Mouse (Mus musculus) liver, postnatal 0 days (tissue): ENCODE results near the gene Lrig1. TPM values are rescaled to one million over a fixed set of nuclear protein-coding genes. Genes with fewer than 3 reads are reported as not detected.

Experiments
- ATAC-seq: fragments of 200-750 bp; cut with Nextera tagmentation; 2 replicates; pipeline ENCODE4 v1.8.0; 2017; ENCODE audit warnings: mild to moderate bottlenecking, moderate library complexity
- DNase-seq: peaks from one replicate; pipeline ENCODE4 v3.0.0-alpha.2; 2016
- H3K27ac ChIP-seq: fragments of 300-500 bp; sonication (generic); 2 replicates; pipeline ENCODE4 v1.5.1; 2014; ENCODE audit warnings: antibody characterized with exemption, moderate library complexity, mild to moderate bottlenecking, low read depth
- H3K27me3 ChIP-seq: fragments of 300-500 bp; sonication (generic); 2 replicates; pipeline ENCODE4 v1.6.1; 2014; ENCODE audit warnings: low read length, control low read depth, mixed read lengths; ENCODE audit not compliant: insufficient read depth
- H3K36me3 ChIP-seq: fragments of 300-500 bp; sonication (generic); replicated peaks from 2 replicates; pipeline ENCODE4 v1.6.1; 2014; ENCODE audit warnings: mild to moderate bottlenecking, control low read depth, low read length, moderate library complexity, mixed read lengths; ENCODE audit not compliant: insufficient read depth
- H3K4me1 ChIP-seq: fragments of 300-500 bp; sonication (generic); 2 replicates; pipeline ENCODE4 v1.6.1; 2014; ENCODE audit warnings: antibody characterized with exemption, mild to moderate bottlenecking, control low read depth; ENCODE audit not compliant: insufficient read depth
- H3K4me2 ChIP-seq: fragments of 300-500 bp; sonication (generic); 2 replicates; pipeline ENCODE4 v1.6.1; 2014; ENCODE audit warnings: low read depth, mild to moderate bottlenecking, low read length, moderate library complexity, mixed read lengths
- H3K4me3 ChIP-seq: fragments of 300-500 bp; sonication (generic); 2 replicates; pipeline ENCODE4 v1.5.1; 2014; ENCODE audit warnings: low read depth, low read length
- H3K9ac ChIP-seq: fragments of 300-500 bp; sonication (generic); replicated peaks from 2 replicates; pipeline ENCODE4 v1.6.1; 2014; ENCODE audit warnings: mild to moderate bottlenecking, moderate library complexity
- H3K9me3 ChIP-seq: fragments of 300-500 bp; sonication (generic); 2 replicates; pipeline ENCODE4 v1.6.1; 2016; ENCODE audit warnings: mild to moderate bottlenecking, control low read depth, low read length, mixed read lengths
- CTCF ChIP-seq: sonication (generic); IDR thresholded peaks from 2 replicates; pipeline ENCODE4 v1.5.1; 2016; ENCODE audit warnings: antibody characterized with exemption, low read depth
- EP300 ChIP-seq: IDR thresholded peaks from 2 replicates; pipeline ENCODE4 v1.6.1; 2016; ENCODE audit warnings: antibody characterized with exemption, low read depth, mild to moderate bottlenecking
- WGBS: fragments of 180-500 bp; shearing (Covaris S2); extraction: QIAGEN DNeasy Blood & Tissue Kit; methylation state at CpG from one replicate; pipeline ENCODE4 v1.1.7; 2014; ENCODE audit not compliant: insufficient replicate concordance; 5-methylcytosine and 5-hydroxymethylcytosine counted together
- polyA plus RNA-seq: library from polyadenylated mRNA; unstranded; fragments of >200 nt; fragmentation: Nextera tagmentation; extraction: Ambion mirVana; gene quantifications from 2 replicates; pipeline ENCODE4 v1.2.1, GENCODE M21; 2015

Gene Lrig1
- polyA plus RNA-seq, 1 experiment from 2014 or later, result 2.5 TPM

- WGBS, result 54% methylated on average over 4 of the region's 4 CpGs
- Histone ChIP-seq H3K4me2 (0 out of 2 replicates have a peak overlapping the region, but pooled peaks have one; percentile 9), H3K4me3 (no peak overlapping the region), H3K36me3 (no peaks in the 10 kb centered on the region), H3K9ac (no peak overlapping the region), H3K4me1 (peaks cover 7% of the 10 kb centered on the region; the same call in 1 of the 2 replicates), H3K27me3 (no peaks in the 10 kb centered on the region), H3K27ac (no peak overlapping the region), H3K9me3 (no peaks in the 10 kb centered on the region)
- TF ChIP-seq EP300 (0 out of 2 replicates have a peak, but pooled peaks have one; percentile 8), CTCF (no peak)
- ATAC-seq, result peak; percentile 67
- no peak for DNase-seq
Measured at GRCm38 (mm10) chr6:94634274-94634673, 65.7 kb downstream of the Lrig1 start.

- no peak for TF ChIP-seq EP300
- Histone ChIP-seq H3K4me1 (peaks cover 2% of the 10 kb centered on the region; the same call in 1 of the 2 replicates), H3K27ac (no peak overlapping the region), H3K27me3 (no peaks in the 10 kb centered on the region), H3K36me3 (no peaks in the 10 kb centered on the region), H3K4me3 (no peak overlapping the region), H3K4me2 (no peak overlapping the region), H3K9ac (no peak overlapping the region), H3K9me3 (no peaks in the 10 kb centered on the region)
- DNase-seq (no peak), ATAC-seq (no peak)
- 84% methylated on average over 6 of the region's 6 CpGs for WGBS
Measured at GRCm38 (mm10) chr6:94631779-94632082, 68.2 kb downstream of the Lrig1 start.

GRCm38 (mm10) chr6:94631051-94631778 lies 68.7 kb downstream of the Lrig1 start:
- Histone ChIP-seq H3K36me3 (no peaks in the 10 kb centered on the region), H3K27me3 (no peaks in the 10 kb centered on the region), H3K4me2 (no peak overlapping the region), H3K27ac (no peak overlapping the region), H3K9me3 (no peaks in the 10 kb centered on the region), H3K9ac (no peak overlapping the region), H3K4me3 (no peak overlapping the region), H3K4me1 (no peaks in the 10 kb centered on the region)
- TF ChIP-seq CTCF, result no peak
- no peak for TF ChIP-seq EP300
- 67% methylated on average over 7 of the region's 7 CpGs for WGBS
- no peak for DNase-seq
- no peak for ATAC-seq

GRCm38 (mm10) chr6:94628787-94629186 lies 71.2 kb downstream of the Lrig1 start:
- Histone ChIP-seq H3K9me3 (no peaks in the 10 kb centered on the region), H3K27ac (no peak overlapping the region), H3K36me3 (no peaks in the 10 kb centered on the region), H3K4me1 (no peaks in the 10 kb centered on the region), H3K4me2 (no peak overlapping the region), H3K27me3 (no peaks in the 10 kb centered on the region), H3K9ac (no peak overlapping the region), H3K4me3 (no peak overlapping the region)
- no peak for ATAC-seq
- DNase-seq, result no peak
- TF ChIP-seq CTCF (no peak), EP300 (no peak)
- 76% methylated on average over 6 of the region's 6 CpGs for WGBS

- no peak overlapping the region for H3K9ac ChIP-seq
- no peaks in the 10 kb centered on the region for H3K36me3 ChIP-seq
- H3K27me3 ChIP-seq, result no peaks in the 10 kb centered on the region
- DNase-seq, result no peak
- H3K9me3 ChIP-seq, result no peaks in the 10 kb centered on the region
- H3K4me1 ChIP-seq, result no peaks in the 10 kb centered on the region
- no peak for TF ChIP-seq CTCF
- no peak for TF ChIP-seq EP300
- 63% methylated on average over 15 of the region's 15 CpGs for WGBS
- no peak overlapping the region for H3K4me2 ChIP-seq
- no peak overlapping the region for H3K4me3 ChIP-seq
- H3K27ac ChIP-seq, result no peak overlapping the region
- no peak for ATAC-seq
Measured at GRCm38 (mm10) chr6:94627714-94628595, 72.0 kb downstream of the Lrig1 start.

GRCm38 (mm10) chr6:94626807-94627206 lies 73.2 kb downstream of the Lrig1 start:
- Histone ChIP-seq H3K4me3 (no peak overlapping the region), H3K4me1 (no peaks in the 10 kb centered on the region), H3K4me2 (no peak overlapping the region), H3K9ac (no peak overlapping the region), H3K27me3 (no peaks in the 10 kb centered on the region), H3K36me3 (0 out of 2 replicates have a peak, but pooled peaks cover 6% of the 10 kb centered on the region), H3K9me3 (no peaks in the 10 kb centered on the region), H3K27ac (no peak overlapping the region)
- no peak for TF ChIP-seq EP300
- TF ChIP-seq CTCF, result no peak
- 56% methylated on average over 2 of the region's 2 CpGs for WGBS
- DNase-seq (no peak), ATAC-seq (no peak)
